Mouse (Mus musculus) erythroblast, embryonic 14.5 days (primary cell): Measurements from ENCODE around the gene Mmp25. TPM values are rescaled to one million over a fixed set of nuclear protein-coding genes. Genes with fewer than 3 reads are reported as not detected.

Experiments used
- H3K27me3 ChIP-seq: 2 replicates; pipeline ENCODE4 v1.6.1; 2012; ENCODE audit warnings: inconsistent platforms; ENCODE audit not compliant: control insufficient read depth
- H3K36me3 ChIP-seq: 2 replicates; pipeline ENCODE4 v1.6.1; 2012; ENCODE audit warnings: mild to moderate bottlenecking, inconsistent platforms; ENCODE audit not compliant: control insufficient read depth
- H3K4me1 ChIP-seq: 2 replicates; pipeline ENCODE4 v1.6.1; 2012; ENCODE audit warnings: inconsistent platforms; ENCODE audit not compliant: control insufficient read depth
- H3K4me3 ChIP-seq: replicated peaks from 2 replicates; pipeline ENCODE3; 2012; ENCODE audit warnings: moderate library complexity, mild to moderate bottlenecking, inconsistent platforms
- H3K9me3 ChIP-seq: 2 replicates; pipeline ENCODE4 v1.6.1; 2012; ENCODE audit warnings: low read length, inconsistent platforms, mixed read lengths; ENCODE audit not compliant: control insufficient read depth
- GATA1 ChIP-seq: IDR thresholded peaks from 2 replicates; pipeline ENCODE4 v1.6.1; 2012; ENCODE audit warnings: low read length, inconsistent platforms, mixed read lengths
- TAL1 ChIP-seq: IDR thresholded peaks from 3 replicates; pipeline ENCODE4 v1.6.1; 2012; ENCODE audit warnings: low read length, inconsistent platforms, mixed read lengths
- polyA plus RNA-seq: library from polyadenylated mRNA; stranded (reverse); fragments of >175 nt; gene quantifications from 2 replicates; pipeline ENCODE4 v1.2.3, GENCODE M21; 2012

Mmp25 gene
- polyA plus RNA-seq, 1 experiment: not detected

- Histone ChIP-seq H3K36me3 (no peaks in the 10 kb centered on the region), H3K4me1 (no peaks in the 10 kb centered on the region), H3K4me3 (no peak overlapping the region), H3K27me3 (peaks cover 2% of the 10 kb centered on the region; the same call in 1 of the 2 replicates), H3K9me3 (no peaks in the 10 kb centered on the region)
- no peak for TF ChIP-seq TAL1
- TF ChIP-seq GATA1: no peak
Observed at GRCm38 (mm10) chr17:23653324-23653723, 8.2 kb upstream of the Mmp25 start.

GRCm38 (mm10) chr17:23651363-23651762 lies 6.3 kb upstream of the Mmp25 start:
- H3K9me3 ChIP-seq: no peaks in the 10 kb centered on the region
- peaks cover 6% of the 10 kb centered on the region for H3K27me3 ChIP-seq
- no peak for TF ChIP-seq TAL1
- TF ChIP-seq GATA1: no peak
- H3K4me1 ChIP-seq: no peaks in the 10 kb centered on the region
- H3K36me3 ChIP-seq: no peaks in the 10 kb centered on the region
- no peak overlapping the region for H3K4me3 ChIP-seq

- TF ChIP-seq TAL1 (no peak), GATA1 (no peak)
- no peaks in the 10 kb centered on the region; the same call in 1 of the 2 replicates for H3K9me3 ChIP-seq
- no peaks in the 10 kb centered on the region for H3K4me1 ChIP-seq
- H3K4me3 ChIP-seq: no peak overlapping the region
- H3K36me3 ChIP-seq: no peaks in the 10 kb centered on the region
- H3K27me3 ChIP-seq: peaks cover 32% of the 10 kb centered on the region
Observed at GRCm38 (mm10) chr17:23645894-23646293, 817 bp upstream of the Mmp25 start.

- TF ChIP-seq GATA1 (no peak), TAL1 (no peak)
- H3K4me3 ChIP-seq: no peak overlapping the region
- H3K4me1 ChIP-seq: no peaks in the 10 kb centered on the region
- H3K9me3 ChIP-seq: no peaks in the 10 kb centered on the region
- peaks cover 4% of the 10 kb centered on the region; the same call in 1 of the 2 replicates for H3K27me3 ChIP-seq
- H3K36me3 ChIP-seq: no peaks in the 10 kb centered on the region
Observed at GRCm38 (mm10) chr17:23631241-23631640, 13.8 kb downstream of the Mmp25 start.

- Histone ChIP-seq H3K27me3 (peaks cover 4% of the 10 kb centered on the region; the same call in 1 of the 2 replicates), H3K4me3 (no peak overlapping the region), H3K4me1 (no peaks in the 10 kb centered on the region), H3K36me3 (no peaks in the 10 kb centered on the region), H3K9me3 (no peaks in the 10 kb centered on the region)
- TF ChIP-seq GATA1: no peak
- TF ChIP-seq TAL1: no peak
Observed at GRCm38 (mm10) chr17:23630195-23631020, 14.7 kb downstream of the Mmp25 start.

- Histone ChIP-seq H3K9me3 (no peaks in the 10 kb centered on the region), H3K27me3 (peaks cover 4% of the 10 kb centered on the region; the same call in 1 of the 2 replicates), H3K4me1 (no peaks in the 10 kb centered on the region), H3K36me3 (no peaks in the 10 kb centered on the region), H3K4me3 (no peak overlapping the region)
- no peak for TF ChIP-seq TAL1
- no peak for TF ChIP-seq GATA1
Observed at GRCm38 (mm10) chr17:23627813-23628212, 17.3 kb downstream of the Mmp25 start.

GRCm38 (mm10) chr17:23620351-23620750 lies 24.7 kb downstream of the Mmp25 start:
- no peak overlapping the region for H3K4me3 ChIP-seq
- peaks cover 13% of the 10 kb centered on the region for H3K27me3 ChIP-seq
- H3K36me3 ChIP-seq: no peaks in the 10 kb centered on the region
- no peaks in the 10 kb centered on the region for H3K9me3 ChIP-seq
- TF ChIP-seq GATA1 (no peak), TAL1 (no peak)
- H3K4me1 ChIP-seq: no peaks in the 10 kb centered on the region

- H3K9me3 ChIP-seq: no peaks in the 10 kb centered on the region
- TF ChIP-seq TAL1: no peak
- TF ChIP-seq GATA1: no peak
- no peaks in the 10 kb centered on the region for H3K4me1 ChIP-seq
- peaks cover 13% of the 10 kb centered on the region for H3K27me3 ChIP-seq
- no peaks in the 10 kb centered on the region for H3K36me3 ChIP-seq
- H3K4me3 ChIP-seq: no peak overlapping the region
Observed at GRCm38 (mm10) chr17:23617087-23617486, 28.0 kb downstream of the Mmp25 start.

GRCm38 (mm10) chr17:23610361-23610800 lies 34.7 kb downstream of the Mmp25 start:
- Histone ChIP-seq H3K27me3 (0 out of 2 replicates have a peak, but pooled peaks cover 2% of the 10 kb centered on the region), H3K9me3 (no peaks in the 10 kb centered on the region), H3K36me3 (no peaks in the 10 kb centered on the region), H3K4me3 (no peak overlapping the region), H3K4me1 (no peaks in the 10 kb centered on the region)
- TF ChIP-seq TAL1 (no peak), GATA1 (no peak)
